Mouse (Mus musculus): ENCODE measurements around the gene Dner. TPM values are rescaled to one million over a fixed set of nuclear protein-coding genes. Genes with fewer than 3 reads are reported as not detected.
A peak's percentile ranks its signal among the peaks of the same experiment; 100 is the strongest.

Dner gene
- polyA plus RNA-seq, 1 experiment from 2014 or later, result 0.05 TPM

- no peak overlapping the region for H3K4me3 ChIP-seq (ENCODE audit: low read depth, low read length)
- ATAC-seq (ENCODE audit: low read depth), result no peak
- no peak overlapping the region for H3K4me2 ChIP-seq (ENCODE audit: low read depth, low read length)
- no peaks in the 10 kb centered on the region for H3K27me3 ChIP-seq (ENCODE audit: control insufficient read depth, insufficient read depth, low read depth, low read length)
- 40% methylated on average over 3 of the region's 3 CpGs for WGBS (ENCODE audit: insufficient replicate concordance)
- H3K9me3 ChIP-seq (replicated peaks; ENCODE audit: control insufficient read depth, low read length), result no peaks in the 10 kb centered on the region
- H3K9ac ChIP-seq (ENCODE audit: low read depth, low read length), result no peak overlapping the region
- H3K4me1 ChIP-seq (ENCODE audit: control insufficient read depth, low read depth, low read length), result no peaks in the 10 kb centered on the region; the same call in 1 of the 2 replicates
- no peaks in the 10 kb centered on the region for H3K36me3 ChIP-seq (ENCODE audit: control insufficient read depth, insufficient read depth)
- no peak overlapping the region for H3K27ac ChIP-seq (ENCODE audit: low read length)
These were observed 329.5 kb downstream of the Dner start for GRCm38 (mm10) chr1:84366553-84366952.

GRCm38 (mm10) chr1:84363967-84364366 lies 332.1 kb downstream of the Dner start, which contains the start of gene Pid1:
Gene Pid1, minus strand, starts transcription at chr1:84364180.
- Histone ChIP-seq H3K9ac (ENCODE audit: low read depth, low read length) (no peak within 1 kb of the TSS), H3K27me3 (ENCODE audit: control insufficient read depth, insufficient read depth, low read depth, low read length) (no peaks in the 10 kb centered on the region), H3K27ac (ENCODE audit: low read length) (no peak within 1 kb of the TSS), H3K36me3 (ENCODE audit: control insufficient read depth, insufficient read depth) (no peaks in the 10 kb centered on the region), H3K9me3 (replicated peaks; ENCODE audit: control insufficient read depth, low read length) (no peaks in the 10 kb centered on the region), H3K4me1 (ENCODE audit: control insufficient read depth, low read depth, low read length) (no peaks in the 10 kb centered on the region; the same call in 1 of the 2 replicates), H3K4me3 (ENCODE audit: low read depth, low read length) (no peak within 1 kb of the TSS), H3K4me2 (ENCODE audit: low read depth, low read length) (no peak within 1 kb of the TSS)
- WGBS (ENCODE audit: insufficient replicate concordance), result 66% methylated on average over 8 of the region's 8 CpGs
- no peak for ATAC-seq (ENCODE audit: low read depth)

- Histone ChIP-seq H3K4me2 (ENCODE audit: low read depth, low read length) (no peak overlapping the region), H3K9ac (ENCODE audit: low read depth, low read length) (no peak overlapping the region), H3K27ac (ENCODE audit: low read length) (no peak overlapping the region), H3K27me3 (ENCODE audit: control insufficient read depth, insufficient read depth, low read depth, low read length) (no peaks in the 10 kb centered on the region), H3K9me3 (replicated peaks; ENCODE audit: control insufficient read depth, low read length) (no peaks in the 10 kb centered on the region), H3K4me1 (ENCODE audit: control insufficient read depth, low read depth, low read length) (no peaks in the 10 kb centered on the region; the same call in 1 of the 2 replicates), H3K36me3 (ENCODE audit: control insufficient read depth, insufficient read depth) (no peaks in the 10 kb centered on the region), H3K4me3 (ENCODE audit: low read depth, low read length) (no peak overlapping the region)
- ATAC-seq (ENCODE audit: low read depth), result no peak
- 29% methylated on average over 7 of the region's 7 CpGs for WGBS (ENCODE audit: insufficient replicate concordance)
These were observed 333.1 kb downstream of the Dner start for GRCm38 (mm10) chr1:84362709-84363617.

- no peak overlapping the region for H3K9ac ChIP-seq (ENCODE audit: low read depth, low read length)
- no peak for ATAC-seq (ENCODE audit: low read depth)
- no peaks in the 10 kb centered on the region for H3K36me3 ChIP-seq (ENCODE audit: control insufficient read depth, insufficient read depth)
- no peaks in the 10 kb centered on the region for H3K9me3 ChIP-seq (replicated peaks; ENCODE audit: control insufficient read depth, low read length)
- no peak overlapping the region for H3K4me3 ChIP-seq (ENCODE audit: low read depth, low read length)
- H3K27ac ChIP-seq (ENCODE audit: low read length), result no peak overlapping the region
- no peaks in the 10 kb centered on the region for H3K27me3 ChIP-seq (ENCODE audit: control insufficient read depth, insufficient read depth, low read depth, low read length)
- H3K4me1 ChIP-seq (ENCODE audit: control insufficient read depth, low read depth, low read length), result no peaks in the 10 kb centered on the region; the same call in 1 of the 2 replicates
- no peak overlapping the region for H3K4me2 ChIP-seq (ENCODE audit: low read depth, low read length)
- WGBS (ENCODE audit: insufficient replicate concordance), result 47% methylated on average over 1 of the region's 1 CpGs
These were observed 333.8 kb downstream of the Dner start for GRCm38 (mm10) chr1:84362209-84362608.

- Histone ChIP-seq H3K4me3 (ENCODE audit: low read depth, low read length) (no peak overlapping the region), H3K4me2 (ENCODE audit: low read depth, low read length) (no peak overlapping the region), H3K27me3 (ENCODE audit: control insufficient read depth, insufficient read depth, low read depth, low read length) (no peaks in the 10 kb centered on the region), H3K36me3 (ENCODE audit: control insufficient read depth, insufficient read depth) (no peaks in the 10 kb centered on the region), H3K4me1 (ENCODE audit: control insufficient read depth, low read depth, low read length) (no peaks in the 10 kb centered on the region; the same call in 1 of the 2 replicates), H3K9me3 (replicated peaks; ENCODE audit: control insufficient read depth, low read length) (no peaks in the 10 kb centered on the region), H3K27ac (ENCODE audit: low read length) (no peak overlapping the region), H3K9ac (ENCODE audit: low read depth, low read length) (no peak overlapping the region)
- 67% methylated on average over 3 of the region's 3 CpGs for WGBS (ENCODE audit: insufficient replicate concordance)
- no peak for ATAC-seq (ENCODE audit: low read depth)
These were observed 334.6 kb downstream of the Dner start for GRCm38 (mm10) chr1:84361389-84361788.

- no peaks in the 10 kb centered on the region for H3K36me3 ChIP-seq (ENCODE audit: control insufficient read depth, insufficient read depth)
- H3K9me3 ChIP-seq (replicated peaks; ENCODE audit: control insufficient read depth, low read length), result no peaks in the 10 kb centered on the region
- 54% methylated on average over 6 of the region's 6 CpGs for WGBS (ENCODE audit: insufficient replicate concordance)
- no peak overlapping the region for H3K4me3 ChIP-seq (ENCODE audit: low read depth, low read length)
- no peaks in the 10 kb centered on the region; the same call in 1 of the 2 replicates for H3K4me1 ChIP-seq (ENCODE audit: control insufficient read depth, low read depth, low read length)
- no peaks in the 10 kb centered on the region for H3K27me3 ChIP-seq (ENCODE audit: control insufficient read depth, insufficient read depth, low read depth, low read length)
- H3K9ac ChIP-seq (ENCODE audit: low read depth, low read length), result no peak overlapping the region
- ATAC-seq (ENCODE audit: low read depth), result no peak
- no peak overlapping the region for H3K27ac ChIP-seq (ENCODE audit: low read length)
- H3K4me2 ChIP-seq (ENCODE audit: low read depth, low read length), result no peak overlapping the region
These were observed 336.2 kb downstream of the Dner start for GRCm38 (mm10) chr1:84359611-84360500.

- no peaks in the 10 kb centered on the region for H3K9me3 ChIP-seq (replicated peaks; ENCODE audit: control insufficient read depth, low read length)
- no peak for ATAC-seq (ENCODE audit: low read depth)
- no peaks in the 10 kb centered on the region for H3K27me3 ChIP-seq (ENCODE audit: control insufficient read depth, insufficient read depth, low read depth, low read length)
- no peak overlapping the region for H3K4me3 ChIP-seq (ENCODE audit: low read depth, low read length)
- WGBS (ENCODE audit: insufficient replicate concordance), result 70% methylated on average over 5 of the region's 5 CpGs
- H3K4me2 ChIP-seq (ENCODE audit: low read depth, low read length), result no peak overlapping the region
- H3K36me3 ChIP-seq (ENCODE audit: control insufficient read depth, insufficient read depth), result no peaks in the 10 kb centered on the region
- H3K27ac ChIP-seq (ENCODE audit: low read length), result no peak overlapping the region
- no peak overlapping the region for H3K9ac ChIP-seq (ENCODE audit: low read depth, low read length)
- H3K4me1 ChIP-seq (ENCODE audit: control insufficient read depth, low read depth, low read length), result no peaks in the 10 kb centered on the region
These were observed 338.8 kb downstream of the Dner start for GRCm38 (mm10) chr1:84357216-84357615.

GRCm38 (mm10) chr1:84350262-84350661 lies 345.8 kb downstream of the Dner start:
- Histone ChIP-seq H3K9ac (ENCODE audit: low read depth, low read length) (no peak overlapping the region), H3K9me3 (replicated peaks; ENCODE audit: control insufficient read depth, low read length) (no peaks in the 10 kb centered on the region), H3K27ac (ENCODE audit: low read length) (no peak overlapping the region), H3K4me1 (ENCODE audit: control insufficient read depth, low read depth, low read length) (no peaks in the 10 kb centered on the region), H3K4me2 (ENCODE audit: low read depth, low read length) (no peak overlapping the region), H3K4me3 (ENCODE audit: low read depth, low read length) (no peak overlapping the region), H3K36me3 (ENCODE audit: control insufficient read depth, insufficient read depth) (no peaks in the 10 kb centered on the region), H3K27me3 (ENCODE audit: control insufficient read depth, insufficient read depth, low read depth, low read length) (no peaks in the 10 kb centered on the region)
- peak; percentile 16; the same call in 1 of the 2 replicates for ATAC-seq (ENCODE audit: low read depth)
- 66% methylated on average over 2 of the region's 2 CpGs for WGBS (ENCODE audit: insufficient replicate concordance)

All from liver, embryonic 16.5 days (tissue).